Mouse (Mus musculus) C2C12 (cell line): ENCODE results near the gene Kpnb1. TPM values are rescaled to one million over a fixed set of nuclear protein-coding genes. Genes with fewer than 3 reads are reported as not detected.

Source experiments
- H3K27me3 ChIP-seq: one replicate; pipeline ENCODE4 v1.6.1; 2011; ENCODE audit not compliant: control insufficient read depth, insufficient read depth, insufficient read length
- H3K36me3 ChIP-seq: one replicate; pipeline ENCODE4 v1.6.1; 2011; ENCODE audit not compliant: control insufficient read depth, insufficient read depth
- H3K4me3 ChIP-seq: one replicate; pipeline ENCODE4 v1.5.1; 2011; ENCODE audit warnings: mild to moderate bottlenecking, control low read depth; ENCODE audit not compliant: poor library complexity, insufficient read depth, severe bottlenecking
- H3K79me2 ChIP-seq: one replicate; pipeline ENCODE4 v1.6.1; 2011; ENCODE audit not compliant: control insufficient read depth, insufficient read depth
- H3K79me3 ChIP-seq: one replicate; pipeline ENCODE4 v1.6.1; 2011; ENCODE audit warnings: low read depth, control low read depth
- H3ac ChIP-seq: one replicate; pipeline ENCODE3; 2011; ENCODE audit warnings: low read depth; ENCODE audit not compliant: control insufficient read depth, insufficient read length
- CEBPB ChIP-seq: IDR thresholded peaks from one replicate; pipeline ENCODE4 v1.6.1; 2011; ENCODE audit warnings: low read depth, mild to moderate bottlenecking, control low read depth, moderate library complexity
- CTCF ChIP-seq: IDR thresholded peaks from one replicate; pipeline ENCODE4 v1.5.1; 2011; ENCODE audit not compliant: control insufficient read depth, insufficient read depth, insufficient read length
- FOSL1 ChIP-seq: IDR thresholded peaks from one replicate; pipeline ENCODE4 v1.8.0; 2011; ENCODE audit warnings: mild to moderate bottlenecking, low read length; ENCODE audit not compliant: poor library complexity, insufficient read depth, severe bottlenecking
- MAX ChIP-seq: IDR thresholded peaks from one replicate; pipeline ENCODE4 v1.6.1; 2011; ENCODE audit warnings: mild to moderate bottlenecking, control low read depth
- MYOD1 ChIP-seq: IDR thresholded peaks from one replicate; pipeline ENCODE4 v1.6.1; 2011; ENCODE audit warnings: low read depth; ENCODE audit not compliant: control insufficient read depth, insufficient read length
- MYOG ChIP-seq: IDR thresholded peaks from one replicate; pipeline ENCODE4 v1.6.1; 2011; ENCODE audit not compliant: control insufficient read depth, insufficient read length; ENCODE audit errors: extremely low read depth
- USF1 ChIP-seq: IDR thresholded peaks from one replicate; pipeline ENCODE4 v1.6.1; 2011; ENCODE audit warnings: low read depth, mild to moderate bottlenecking, control low read depth, moderate library complexity
- polyA plus RNA-seq: library from polyadenylated mRNA; unstranded; fragments of >200 nt; fragmentation: generic; extraction: Trizol; gene quantifications from one replicate; pipeline ENCODE4 v1.2.1, GENCODE M21; 2012; ENCODE audit warnings: missing spikeins

Gene Kpnb1
- polyA plus RNA-seq, 1 experiment = 180 TPM

GRCm38 (mm10) chr11:97184875-97185274 lies 2.8 kb downstream of the Kpnb1 start:
- peaks cover 85% of the 10 kb centered on the region for H3K79me2 ChIP-seq
- TF ChIP-seq CEBPB = no peak
- no peak for TF ChIP-seq USF1
- TF ChIP-seq MYOG = no peak
- no peak for TF ChIP-seq MAX
- TF ChIP-seq CTCF = no peak
- H3K79me3 ChIP-seq = peaks cover 74% of the 10 kb centered on the region
- peak overlapping the region; percentile 23 for H3ac ChIP-seq
- H3K4me3 ChIP-seq = no peak overlapping the region
- peaks cover 69% of the 10 kb centered on the region for H3K36me3 ChIP-seq
- H3K27me3 ChIP-seq = no peaks in the 10 kb centered on the region

GRCm38 (mm10) chr11:97182446-97182845 lies 5.2 kb downstream of the Kpnb1 start:
- TF ChIP-seq FOSL1 = no peak
- TF ChIP-seq USF1 = no peak
- TF ChIP-seq MAX = no peak
- TF ChIP-seq MYOG = no peak
- Histone ChIP-seq H3K4me3 (no peak overlapping the region), H3K27me3 (no peaks in the 10 kb centered on the region), H3K79me2 (peaks cover 95% of the 10 kb centered on the region), H3ac (no peak overlapping the region), H3K79me3 (peaks cover 90% of the 10 kb centered on the region), H3K36me3 (peaks cover 93% of the 10 kb centered on the region)

- Histone ChIP-seq H3K79me2 (peaks cover 100% of the 10 kb centered on the region), H3K36me3 (peaks cover 100% of the 10 kb centered on the region), H3K4me3 (no peak overlapping the region), H3K27me3 (no peaks in the 10 kb centered on the region), H3K79me3 (peaks cover 87% of the 10 kb centered on the region), H3ac (no peak overlapping the region)
- TF ChIP-seq CTCF = no peak
- no peak for TF ChIP-seq MYOD1
- TF ChIP-seq MAX = no peak
- TF ChIP-seq MYOG = no peak
- no peak for TF ChIP-seq FOSL1
- TF ChIP-seq CEBPB = no peak
- TF ChIP-seq USF1 = no peak
Measured at GRCm38 (mm10) chr11:97181061-97181460, 6.6 kb downstream of the Kpnb1 start.

GRCm38 (mm10) chr11:97178198-97178597 lies 9.5 kb downstream of the Kpnb1 start:
- peaks cover 100% of the 10 kb centered on the region for H3K79me2 ChIP-seq
- H3K27me3 ChIP-seq = no peaks in the 10 kb centered on the region
- H3K4me3 ChIP-seq = no peak overlapping the region
- no peak overlapping the region for H3ac ChIP-seq
- H3K79me3 ChIP-seq = peaks cover 73% of the 10 kb centered on the region
- TF ChIP-seq CEBPB (no peak), MAX (no peak), CTCF (no peak), USF1 (no peak), MYOD1 (no peak), FOSL1 (no peak), MYOG (no peak)
- peaks cover 100% of the 10 kb centered on the region for H3K36me3 ChIP-seq

- H3K27me3 ChIP-seq = no peaks in the 10 kb centered on the region
- H3K79me2 ChIP-seq = peaks cover 100% of the 10 kb centered on the region
- no peak overlapping the region for H3ac ChIP-seq
- no peak overlapping the region for H3K4me3 ChIP-seq
- H3K36me3 ChIP-seq = peaks cover 100% of the 10 kb centered on the region
- no peak for TF ChIP-seq MYOG
- TF ChIP-seq MYOD1 = no peak
- no peak for TF ChIP-seq CEBPB
- TF ChIP-seq FOSL1 = no peak
- TF ChIP-seq CTCF = no peak
- TF ChIP-seq MAX = no peak
- no peak for TF ChIP-seq USF1
- H3K79me3 ChIP-seq = peaks cover 66% of the 10 kb centered on the region
Measured at GRCm38 (mm10) chr11:97176851-97177250, 10.8 kb downstream of the Kpnb1 start.

GRCm38 (mm10) chr11:97175499-97175898 lies 12.2 kb downstream of the Kpnb1 start:
- H3K79me2 ChIP-seq = peaks cover 98% of the 10 kb centered on the region
- TF ChIP-seq CTCF (no peak), CEBPB (no peak)
- H3K27me3 ChIP-seq = no peaks in the 10 kb centered on the region
- no peak overlapping the region for H3K4me3 ChIP-seq
- peaks cover 55% of the 10 kb centered on the region for H3K79me3 ChIP-seq
- H3K36me3 ChIP-seq = peaks cover 100% of the 10 kb centered on the region
- no peak overlapping the region for H3ac ChIP-seq
